Mouse (Mus musculus) limb, embryonic 11.5 days (tissue): ENCODE results near the gene Fance. TPM values are rescaled to one million over a fixed set of nuclear protein-coding genes. Genes with fewer than 3 reads are reported as not detected.

ENCODE experiments used
- ATAC-seq: fragments of 200-750 bp; cut with Nextera tagmentation; 2 replicates; pipeline ENCODE4 v1.8.0; 2017; ENCODE audit warnings: low read depth; ENCODE audit not compliant: insufficient number of reproducible peaks, low FRiP score, low TSS enrichment
- DNase-seq: peaks from one replicate; pipeline ENCODE4 v3.0.0-alpha.2; 2015; ENCODE audit warnings: low spot score
- H3K27ac ChIP-seq: fragments of 300-500 bp; sonication (generic); replicated peaks from 2 replicates; pipeline ENCODE4 v1.5.1; 2014; ENCODE audit warnings: low read depth, mild to moderate bottlenecking, low read length
- H3K27me3 ChIP-seq: fragments of 300-500 bp; sonication (generic); 2 replicates; pipeline ENCODE4 v1.6.1; 2014; ENCODE audit warnings: mild to moderate bottlenecking, low read length, mixed read lengths; ENCODE audit not compliant: control insufficient read depth, insufficient read depth
- H3K36me3 ChIP-seq: fragments of 300-500 bp; sonication (generic); 2 replicates; pipeline ENCODE4 v1.6.1; 2014; ENCODE audit warnings: mild to moderate bottlenecking, low read length, moderate library complexity, mixed read lengths; ENCODE audit not compliant: control insufficient read depth, insufficient read depth
- H3K4me1 ChIP-seq: fragments of 300-500 bp; sonication (generic); 2 replicates; pipeline ENCODE4 v1.6.1; 2014; ENCODE audit warnings: low read length, mixed read lengths; ENCODE audit not compliant: control insufficient read depth, insufficient read depth
- H3K4me2 ChIP-seq: fragments of 300-500 bp; sonication (generic); 2 replicates; pipeline ENCODE4 v1.6.1; 2014; ENCODE audit warnings: low read depth, mild to moderate bottlenecking, moderate library complexity; ENCODE audit not compliant: severe bottlenecking
- H3K4me3 ChIP-seq: fragments of 300-500 bp; sonication (generic); 2 replicates; pipeline ENCODE4 v1.5.1; 2014; ENCODE audit warnings: low read depth, low read length
- H3K9ac ChIP-seq: fragments of 300-500 bp; sonication (generic); 2 replicates; pipeline ENCODE4 v1.6.1; 2014; ENCODE audit warnings: mild to moderate bottlenecking, low read length
- H3K9me3 ChIP-seq: fragments of 300-500 bp; sonication (generic); 2 replicates; pipeline ENCODE4 v1.6.1; 2016; ENCODE audit warnings: low read length; ENCODE audit not compliant: control insufficient read depth
- WGBS: fragments of 180-500 bp; shearing (Covaris S2); extraction: QIAGEN DNeasy Blood & Tissue Kit; methylation state at CpG from one replicate; pipeline ENCODE4 v1.1.7; 2014; 5-methylcytosine and 5-hydroxymethylcytosine counted together
- polyA plus RNA-seq: library from polyadenylated mRNA; unstranded; fragments of >200 nt; fragmentation: Nextera tagmentation; extraction: Ambion mirVana; gene quantifications from 2 replicates; pipeline ENCODE4 v1.2.1, GENCODE M21; 2014

Gene Fance
- polyA plus RNA-seq, 1 experiment from 2014 or later, result 29.4 TPM

DNA sequence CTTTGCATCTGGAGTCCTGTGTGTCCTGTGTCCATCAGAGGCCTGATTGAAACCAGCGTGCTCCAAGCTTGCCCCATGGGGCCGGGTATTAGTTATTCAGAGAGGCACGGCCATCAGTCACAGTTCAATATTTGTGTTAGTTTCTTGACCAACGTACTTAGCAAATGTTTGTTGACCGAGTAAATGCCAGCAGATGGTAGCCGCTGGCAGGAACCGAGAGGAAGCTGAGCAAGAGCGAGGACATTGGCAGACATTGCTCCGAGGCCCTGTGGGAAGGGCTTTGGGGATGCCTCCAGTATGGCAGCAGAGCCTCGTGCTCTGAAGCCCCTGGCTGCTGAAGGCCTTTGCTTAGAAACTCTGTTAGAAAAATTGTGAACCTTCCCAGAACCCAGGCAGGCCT lies 35.6 kb upstream of the Fance start:
- no peaks in the 10 kb centered on the region for H3K36me3 ChIP-seq
- 79% methylated on average over 10 of the region's 10 CpGs for WGBS
- ATAC-seq (no peak), DNase-seq (no peak)
- no peak overlapping the region for H3K4me3 ChIP-seq
- H3K9me3 ChIP-seq, result no peaks in the 10 kb centered on the region
- H3K9ac ChIP-seq, result no peak overlapping the region
- H3K27ac ChIP-seq, result no peak overlapping the region
- peaks cover 25% of the 10 kb centered on the region for H3K4me1 ChIP-seq
- no peak overlapping the region for H3K4me2 ChIP-seq
- H3K27me3 ChIP-seq, result no peaks in the 10 kb centered on the region

DNA sequence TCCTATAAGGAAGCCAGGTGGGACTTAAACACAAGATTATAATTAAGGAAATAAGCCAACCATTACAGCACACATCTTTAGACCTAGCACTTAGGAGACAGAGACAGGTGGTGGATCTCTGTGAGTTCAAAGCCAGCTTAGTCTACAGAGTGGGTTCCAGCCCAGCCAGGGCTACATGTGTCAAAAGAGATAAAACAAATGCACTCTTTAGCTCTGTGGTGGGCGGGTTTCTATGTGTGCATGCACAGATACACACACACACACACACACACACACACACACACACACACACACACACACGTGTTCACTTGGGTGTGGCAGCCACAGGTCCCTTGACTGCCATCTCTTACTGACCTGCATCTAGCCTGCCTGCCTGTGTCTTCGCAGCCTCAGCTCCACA lies 35.2 kb upstream of the Fance start:
- Histone ChIP-seq H3K36me3 (no peaks in the 10 kb centered on the region), H3K9me3 (no peaks in the 10 kb centered on the region), H3K9ac (no peak overlapping the region), H3K4me2 (no peak overlapping the region), H3K4me1 (peaks cover 29% of the 10 kb centered on the region), H3K27me3 (no peaks in the 10 kb centered on the region), H3K27ac (no peak overlapping the region), H3K4me3 (no peak overlapping the region)
- ATAC-seq, result no peak
- DNase-seq, result no peak
- 83% methylated on average over 3 of the region's 3 CpGs for WGBS

DNA sequence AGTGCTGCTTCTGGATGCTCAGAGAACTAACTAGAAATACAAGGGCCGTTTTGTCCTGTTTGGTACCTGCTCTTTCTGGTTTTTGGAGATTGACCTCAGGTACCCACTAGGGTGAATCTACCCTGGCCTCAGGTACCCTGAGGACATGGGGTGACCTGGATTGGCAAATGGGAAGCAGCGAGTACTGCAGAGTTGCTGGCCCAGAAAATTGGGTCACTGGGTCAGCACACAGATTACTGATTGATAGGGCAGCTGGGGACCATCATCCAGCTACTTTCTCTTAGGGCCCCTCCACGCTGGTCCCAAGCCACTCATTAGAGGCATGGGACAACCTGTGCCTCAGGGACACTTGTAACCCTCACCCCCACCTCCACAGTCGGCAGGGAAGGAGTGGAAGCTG lies 34.1 kb upstream of the Fance start:
- WGBS, result 46% methylated on average over 4 of the region's 4 CpGs
- no peak overlapping the region for H3K9ac ChIP-seq
- DNase-seq, result no peak
- H3K9me3 ChIP-seq, result no peaks in the 10 kb centered on the region
- peak overlapping the region; percentile 51; the same call in 1 of the 2 replicates for H3K27ac ChIP-seq
- H3K4me2 ChIP-seq, result no peak overlapping the region
- ATAC-seq, result no peak
- no peaks in the 10 kb centered on the region for H3K36me3 ChIP-seq
- no peak overlapping the region for H3K4me3 ChIP-seq
- H3K4me1 ChIP-seq, result peaks cover 30% of the 10 kb centered on the region
- H3K27me3 ChIP-seq, result no peaks in the 10 kb centered on the region

DNA sequence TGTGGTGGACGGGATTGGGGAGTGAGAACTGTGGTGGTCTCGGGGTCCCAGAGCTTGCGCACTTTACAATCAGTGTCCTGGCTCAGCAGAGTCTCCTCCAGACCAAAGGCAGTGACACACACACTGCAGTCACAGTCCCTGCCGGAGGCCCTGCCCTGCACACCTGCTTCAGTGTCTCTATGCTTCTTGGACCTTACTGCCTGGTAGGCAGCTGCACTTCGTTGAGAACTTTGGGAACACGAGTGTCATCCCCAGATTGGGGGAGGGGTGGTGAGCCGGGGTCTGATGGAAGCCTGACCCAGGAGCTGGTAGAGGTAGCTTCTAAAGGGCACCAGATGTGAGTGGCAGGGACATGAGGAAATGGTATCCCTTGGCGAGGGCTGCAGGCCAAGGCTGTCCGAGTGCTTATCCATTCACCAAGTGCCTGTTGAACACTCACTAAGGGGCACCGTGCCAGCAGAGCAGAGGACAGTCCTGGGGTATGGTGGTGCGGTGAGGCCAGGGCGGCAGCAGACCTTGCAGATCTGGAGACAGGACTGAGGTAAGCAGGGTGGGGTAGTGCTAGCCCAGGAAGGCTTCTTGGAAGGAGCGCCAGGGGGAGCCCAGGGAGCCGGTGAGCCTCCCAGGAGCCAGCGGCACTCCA lies 33.4 kb upstream of the Fance start:
- no peak overlapping the region for H3K9ac ChIP-seq
- no peak for DNase-seq
- H3K4me2 ChIP-seq, result no peak overlapping the region
- no peaks in the 10 kb centered on the region for H3K36me3 ChIP-seq
- H3K27ac ChIP-seq, result peak overlapping the region; percentile 51; the same call in 1 of the 2 replicates
- no peaks in the 10 kb centered on the region for H3K9me3 ChIP-seq
- no peak for ATAC-seq
- H3K4me3 ChIP-seq, result no peak overlapping the region
- 65% methylated on average over 15 of the region's 15 CpGs for whole genome bisulfite sequencing
- H3K27me3 ChIP-seq, result no peaks in the 10 kb centered on the region
- peaks cover 31% of the 10 kb centered on the region for H3K4me1 ChIP-seq

DNA sequence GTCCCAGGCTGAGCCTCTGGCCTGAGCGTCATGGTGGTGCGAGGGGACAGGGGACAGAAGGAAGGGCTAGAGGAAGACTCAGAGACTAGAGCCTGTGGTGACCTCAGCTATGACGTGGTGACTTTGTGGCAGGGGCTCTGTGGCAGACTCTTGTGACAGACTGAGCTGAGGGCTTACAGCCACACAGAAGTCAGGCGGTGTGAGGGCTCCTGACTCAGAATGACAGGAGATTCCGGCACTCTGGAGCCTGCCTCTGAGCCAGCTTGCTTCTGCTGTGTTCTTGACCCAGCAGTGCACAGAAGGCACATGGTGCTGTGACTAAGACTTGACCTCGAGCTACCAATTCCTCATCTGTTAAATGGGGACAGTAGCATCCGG lies 32.9 kb upstream of the Fance start:
- Histone ChIP-seq H3K9ac (no peak overlapping the region), H3K27me3 (no peaks in the 10 kb centered on the region), H3K9me3 (no peaks in the 10 kb centered on the region), H3K36me3 (no peaks in the 10 kb centered on the region), H3K4me3 (no peak overlapping the region), H3K4me1 (peaks cover 34% of the 10 kb centered on the region), H3K27ac (no peak overlapping the region; the same call in 1 of the 2 replicates), H3K4me2 (no peak overlapping the region)
- DNase-seq, result no peak
- WGBS, result 73% methylated on average over 7 of the region's 7 CpGs
- no peak for ATAC-seq

DNA sequence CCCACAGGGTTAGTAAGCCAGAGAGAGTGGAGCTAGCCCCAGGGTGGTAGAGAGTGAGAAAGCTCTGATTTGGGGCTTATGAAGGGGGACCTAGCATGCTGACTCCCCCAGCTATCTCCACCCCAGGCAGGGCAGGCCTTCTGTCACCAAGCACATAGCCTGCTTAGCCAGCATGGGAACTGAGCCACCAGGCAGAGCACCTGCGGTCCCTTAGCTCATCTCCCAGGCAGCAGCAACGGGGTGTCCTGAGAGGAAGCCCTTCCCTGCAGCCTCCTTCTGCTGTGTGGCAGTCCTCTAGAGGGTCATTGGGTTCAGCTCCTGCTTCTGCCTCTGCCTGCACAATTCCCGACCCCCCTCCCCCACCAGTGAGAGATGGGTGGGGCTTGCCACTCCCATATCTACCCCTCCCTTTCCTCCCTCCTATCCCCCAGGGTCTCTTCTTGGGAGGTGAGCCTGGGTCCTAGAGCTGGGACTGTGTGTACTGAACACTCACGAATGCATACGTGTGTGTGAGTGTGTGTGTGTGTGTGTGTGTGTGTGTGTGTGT lies 32.4 kb upstream of the Fance start:
- Histone ChIP-seq H3K9ac (no peak overlapping the region), H3K4me2 (no peak overlapping the region), H3K9me3 (no peaks in the 10 kb centered on the region), H3K27ac (no peak overlapping the region), H3K4me1 (peaks cover 34% of the 10 kb centered on the region), H3K36me3 (no peaks in the 10 kb centered on the region), H3K4me3 (no peak overlapping the region), H3K27me3 (no peaks in the 10 kb centered on the region)
- ATAC-seq (no peak), DNase-seq (no peak)
- WGBS, result 63% methylated on average over 5 of the region's 5 CpGs

DNA sequence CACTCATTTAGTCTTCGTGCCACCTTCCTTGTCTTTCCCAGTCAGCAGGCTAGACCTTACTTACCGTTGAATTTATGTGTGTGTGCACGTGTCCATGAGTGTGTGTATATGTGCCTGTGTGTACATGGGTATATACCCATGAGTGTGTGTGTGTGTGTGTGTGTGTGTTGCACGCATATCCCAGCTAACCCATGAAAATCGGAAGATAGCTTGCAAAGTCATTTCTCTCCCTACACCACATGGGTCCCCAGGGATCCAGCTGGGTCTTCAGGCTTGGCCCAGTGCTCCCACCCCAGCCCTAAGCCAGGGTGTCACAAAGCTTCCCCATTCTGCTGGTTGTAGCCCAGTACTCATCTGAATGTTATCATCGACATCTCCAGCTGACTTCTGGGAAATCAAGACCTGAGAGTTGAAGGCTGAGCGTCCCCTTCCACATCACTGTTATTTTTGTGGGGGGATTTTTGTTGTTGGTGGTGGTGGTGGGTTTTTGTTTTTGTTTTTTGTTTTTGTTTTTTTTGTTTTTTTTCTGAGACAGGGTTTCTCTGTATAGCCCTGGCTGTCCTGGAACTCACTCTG lies 31.4 kb upstream of the Fance start:
- Histone ChIP-seq H3K9ac (no peak overlapping the region), H3K9me3 (no peaks in the 10 kb centered on the region), H3K36me3 (no peaks in the 10 kb centered on the region), H3K4me3 (no peak overlapping the region), H3K27me3 (no peaks in the 10 kb centered on the region), H3K4me1 (peaks cover 37% of the 10 kb centered on the region), H3K4me2 (no peak overlapping the region), H3K27ac (no peak overlapping the region)
- ATAC-seq (no peak), DNase-seq (no peak)
- WGBS, result 92% methylated on average over 7 of the region's 7 CpGs

DNA sequence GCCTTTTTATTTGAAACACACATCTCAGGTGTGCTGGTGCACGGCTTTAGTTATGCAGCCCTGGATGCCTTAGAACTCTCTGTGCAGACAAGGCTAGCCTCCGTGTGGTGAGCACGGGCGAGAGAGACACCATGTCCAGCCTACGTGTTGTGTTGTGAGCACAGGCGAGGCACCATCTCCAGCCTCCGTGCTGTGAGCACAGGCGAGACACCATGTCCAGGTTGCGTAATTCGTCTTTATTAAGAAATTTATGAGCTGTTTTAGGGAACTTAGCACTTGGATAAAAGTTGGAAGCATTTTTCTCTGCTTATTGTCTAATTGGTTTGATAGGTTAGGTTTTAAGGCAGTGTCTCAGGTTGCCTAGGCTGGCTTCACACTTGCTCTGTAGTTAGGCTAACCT lies 30.1 kb upstream of the Fance start:
- no peak overlapping the region for H3K4me2 ChIP-seq
- peaks cover 37% of the 10 kb centered on the region for H3K4me1 ChIP-seq
- DNase-seq, result no peak
- H3K4me3 ChIP-seq, result no peak overlapping the region
- H3K27ac ChIP-seq, result no peak overlapping the region
- H3K27me3 ChIP-seq, result no peaks in the 10 kb centered on the region
- no peak for ATAC-seq
- no peak overlapping the region for H3K9ac ChIP-seq
- no peaks in the 10 kb centered on the region for H3K9me3 ChIP-seq
- peaks cover 2% of the 10 kb centered on the region; the same call in 1 of the 2 replicates for H3K36me3 ChIP-seq
- WGBS, result 79% methylated on average over 10 of the region's 10 CpGs
